Mouse (Mus musculus) lung, embryonic 15.5 days (tissue): ENCODE measurements at regions not wholly inside any gene's neighbourhood (a gene's known extent, or its start where the extent isn't known, plus 50 kb on each side); places are given as distances from the start of the nearest gene placed in this dataset.

Experiments
- ATAC-seq: fragments of 200-750 bp; cut with Nextera tagmentation; 2 replicates; pipeline ENCODE4 v1.8.0; 2017; ENCODE audit warnings: moderate number of reproducible peaks, borderline replicate concordance; ENCODE audit not compliant: low FRiP score, low TSS enrichment; ENCODE audit errors: extremely low read depth
- H3K27ac ChIP-seq: fragments of 300-500 bp; sonication (generic); 2 replicates; pipeline ENCODE4 v1.5.1; 2015; ENCODE audit warnings: moderate library complexity, mild to moderate bottlenecking, inconsistent platforms
- H3K27me3 ChIP-seq: fragments of 300-500 bp; sonication (generic); 2 replicates; pipeline ENCODE4 v1.6.1; 2015; ENCODE audit warnings: inconsistent platforms
- H3K36me3 ChIP-seq: fragments of 300-500 bp; sonication (generic); 2 replicates; pipeline ENCODE4 v1.6.1; 2015; ENCODE audit warnings: inconsistent platforms
- H3K4me1 ChIP-seq: fragments of 300-500 bp; sonication (generic); 2 replicates; pipeline ENCODE4 v1.6.1; 2015; ENCODE audit warnings: inconsistent platforms
- H3K4me2 ChIP-seq: fragments of 300-500 bp; sonication (generic); 2 replicates; pipeline ENCODE4 v1.6.1; 2015; ENCODE audit warnings: inconsistent platforms, mild to moderate bottlenecking, moderate library complexity
- H3K4me3 ChIP-seq: fragments of 300-500 bp; sonication (generic); 2 replicates; pipeline ENCODE4 v1.5.1; 2015; ENCODE audit warnings: mild to moderate bottlenecking, inconsistent platforms
- H3K9ac ChIP-seq: fragments of 300-500 bp; sonication (generic); 2 replicates; pipeline ENCODE4 v1.6.1; 2015; ENCODE audit warnings: inconsistent platforms
- H3K9me3 ChIP-seq: fragments of 300-500 bp; sonication (generic); 2 replicates; pipeline ENCODE4 v1.6.1; 2016; ENCODE audit warnings: inconsistent platforms
- WGBS: fragments of 180-500 bp; shearing (Covaris S2); methylation state at CpG from one replicate; pipeline ENCODE4 v1.1.7; 2015; 5-methylcytosine and 5-hydroxymethylcytosine counted together

GRCm38 (mm10) chr14:61686101-61686691, 78.9 kb downstream of the Kcnrg start:
- Histone ChIP-seq H3K36me3 (no peaks in the 10 kb centered on the region), H3K4me1 (peaks cover 53% of the 10 kb centered on the region), H3K27ac (no peak overlapping the region), H3K27me3 (peaks cover 51% of the 10 kb centered on the region), H3K9ac (no peak overlapping the region), H3K4me2 (peak overlapping the region; percentile 96), H3K4me3 (peak overlapping the region; percentile 49), H3K9me3 (no peaks in the 10 kb centered on the region)
- 5% methylated on average over 35 of the region's 35 CpGs for WGBS
- no peak for ATAC-seq

GRCm38 (mm10) chr14:61686821-61687341, 79.6 kb downstream of the Kcnrg start:
- under 1% methylated on average over 32 of the region's 33 CpGs for WGBS
- no peaks in the 10 kb centered on the region for H3K9me3 ChIP-seq
- H3K9ac ChIP-seq: peak overlapping the region; percentile 38
- H3K4me2 ChIP-seq: peak overlapping the region; percentile 96
- H3K4me3 ChIP-seq: peak overlapping the region; percentile 49
- H3K27me3 ChIP-seq: peaks cover 56% of the 10 kb centered on the region
- no peaks in the 10 kb centered on the region for H3K36me3 ChIP-seq
- no peak for ATAC-seq
- peaks cover 53% of the 10 kb centered on the region for H3K4me1 ChIP-seq
- no peak overlapping the region for H3K27ac ChIP-seq

GRCm38 (mm10) chr14:61687346-61688012, 80.2 kb downstream of the Kcnrg start:
- peak overlapping the region; percentile 96 for H3K4me2 ChIP-seq
- no peak overlapping the region for H3K27ac ChIP-seq
- no peaks in the 10 kb centered on the region for H3K9me3 ChIP-seq
- H3K27me3 ChIP-seq: peaks cover 59% of the 10 kb centered on the region
- no peak for ATAC-seq
- H3K9ac ChIP-seq: peak overlapping the region; percentile 38; the same call in 1 of the 2 replicates
- H3K36me3 ChIP-seq: no peaks in the 10 kb centered on the region
- peak overlapping the region; percentile 49 for H3K4me3 ChIP-seq
- H3K4me1 ChIP-seq: peaks cover 53% of the 10 kb centered on the region
- WGBS: 3% methylated on average over 15 of the region's 15 CpGs

- WGBS: 7% methylated on average over 11 of the region's 11 CpGs
- H3K4me1 ChIP-seq: peaks cover 50% of the 10 kb centered on the region
- H3K27ac ChIP-seq: no peak overlapping the region
- no peaks in the 10 kb centered on the region for H3K36me3 ChIP-seq
- peak overlapping the region; percentile 96; the same call in 1 of the 2 replicates for H3K4me2 ChIP-seq
- no peaks in the 10 kb centered on the region for H3K9me3 ChIP-seq
- H3K27me3 ChIP-seq: peaks cover 59% of the 10 kb centered on the region
- no peak overlapping the region for H3K4me3 ChIP-seq
- no peak overlapping the region for H3K9ac ChIP-seq
- no peak for ATAC-seq
Observed at GRCm38 (mm10) chr14:61688013-61688520, 80.8 kb downstream of the Kcnrg start.

- Histone ChIP-seq H3K4me3 (peak overlapping the region; percentile 29; the same call in 1 of the 2 replicates), H3K9me3 (no peaks in the 10 kb centered on the region), H3K4me2 (peak overlapping the region; percentile 56), H3K36me3 (no peaks in the 10 kb centered on the region), H3K27ac (no peak overlapping the region), H3K9ac (no peak overlapping the region), H3K4me1 (peaks cover 44% of the 10 kb centered on the region), H3K27me3 (peaks cover 59% of the 10 kb centered on the region)
- no peak for ATAC-seq
- WGBS: 3% methylated on average over 9 of the region's 9 CpGs
Observed at GRCm38 (mm10) chr14:61688666-61689065, 81.4 kb downstream of the Kcnrg start.

GRCm38 (mm10) chr14:61689281-61689680, 82.0 kb downstream of the Kcnrg start:
- H3K4me3 ChIP-seq: peak overlapping the region; percentile 29
- peak overlapping the region; percentile 56 for H3K4me2 ChIP-seq
- no peaks in the 10 kb centered on the region for H3K9me3 ChIP-seq
- H3K36me3 ChIP-seq: no peaks in the 10 kb centered on the region
- 3% methylated on average over 21 of the region's 21 CpGs for WGBS
- peaks cover 38% of the 10 kb centered on the region for H3K4me1 ChIP-seq
- no peak for ATAC-seq
- no peak overlapping the region for H3K27ac ChIP-seq
- no peak overlapping the region for H3K9ac ChIP-seq
- H3K27me3 ChIP-seq: peaks cover 52% of the 10 kb centered on the region

- peaks cover 33% of the 10 kb centered on the region for H3K4me1 ChIP-seq
- no peak overlapping the region for H3K9ac ChIP-seq
- peaks cover 48% of the 10 kb centered on the region for H3K27me3 ChIP-seq
- peak overlapping the region; percentile 56 for H3K4me2 ChIP-seq
- 23% methylated on average over 24 of the region's 24 CpGs for WGBS
- H3K4me3 ChIP-seq: peak overlapping the region; percentile 29
- H3K36me3 ChIP-seq: no peaks in the 10 kb centered on the region
- ATAC-seq: no peak
- no peaks in the 10 kb centered on the region for H3K9me3 ChIP-seq
- H3K27ac ChIP-seq: no peak overlapping the region
Observed at GRCm38 (mm10) chr14:61689776-61690175, 82.5 kb downstream of the Kcnrg start.

GRCm38 (mm10) chr14:61691785-61692372, 84.6 kb downstream of the Kcnrg start:
- no peak overlapping the region for H3K4me2 ChIP-seq
- H3K4me3 ChIP-seq: no peak overlapping the region
- H3K9me3 ChIP-seq: no peaks in the 10 kb centered on the region
- H3K4me1 ChIP-seq: peaks cover 22% of the 10 kb centered on the region
- no peak overlapping the region for H3K9ac ChIP-seq
- no peak overlapping the region for H3K27ac ChIP-seq
- no peak for ATAC-seq
- H3K36me3 ChIP-seq: no peaks in the 10 kb centered on the region
- WGBS: 84% methylated on average over 6 of the region's 6 CpGs
- peaks cover 42% of the 10 kb centered on the region for H3K27me3 ChIP-seq

GRCm38 (mm10) chr14:61694796-61695195, 87.5 kb downstream of the Kcnrg start:
- Histone ChIP-seq H3K4me3 (no peak overlapping the region), H3K27ac (no peak overlapping the region), H3K9ac (no peak overlapping the region), H3K4me1 (peaks cover under 1% of the 10 kb centered on the region), H3K36me3 (no peaks in the 10 kb centered on the region), H3K9me3 (no peaks in the 10 kb centered on the region), H3K27me3 (peaks cover 21% of the 10 kb centered on the region), H3K4me2 (no peak overlapping the region)
- ATAC-seq: no peak
- WGBS: 85% methylated on average over 3 of the region's 3 CpGs

GRCm38 (mm10) chr14:61696290-61696842, 89.1 kb downstream of the Kcnrg start:
- 67% methylated on average over 7 of the region's 7 CpGs for WGBS
- no peak for ATAC-seq

GRCm38 (mm10) chr14:61696886-61697554, 89.8 kb downstream of the Kcnrg start:
- ATAC-seq: no peak
- Histone ChIP-seq H3K9me3 (no peaks in the 10 kb centered on the region), H3K4me1 (no peaks in the 10 kb centered on the region), H3K27ac (no peak overlapping the region), H3K27me3 (peaks cover 2% of the 10 kb centered on the region; the same call in 1 of the 2 replicates), H3K9ac (no peak overlapping the region), H3K4me2 (no peak overlapping the region), H3K36me3 (no peaks in the 10 kb centered on the region), H3K4me3 (no peak overlapping the region)
- WGBS: 76% methylated on average over 13 of the region's 13 CpGs

More at GRCm38 (mm10) chr14:61696290-61696842, 89.1 kb downstream of the Kcnrg start:
- Histone ChIP-seq H3K27ac (no peak overlapping the region), H3K4me2 (no peak overlapping the region), H3K9me3 (no peaks in the 10 kb centered on the region), H3K36me3 (no peaks in the 10 kb centered on the region), H3K4me1 (no peaks in the 10 kb centered on the region), H3K9ac (no peak overlapping the region), H3K4me3 (no peak overlapping the region), H3K27me3 (peaks cover 6% of the 10 kb centered on the region)
